Mouse (Mus musculus) v-Abl transformed pro-B cells (cell line): ENCODE data around the gene Mia2.
"Not testable (repeated sequence)": the region's sequence is repeated elsewhere in the genome, so short reads cannot be mapped to it uniquely, and the experiment has no call there.

Source experiments
- in situ Hi-C, 2 experiments: fragments of 400-800 bp; cut with MboI; formaldehyde crosslinking; loops; one replicate each; pipeline ENCODE4 v1.15.1; 2025; ENCODE audit not compliant: unreplicated experiment in 2 of 2

Gene Mia2

GRCm38 (mm10) chr12:59095104-59096025 is at the start of gene Mia2:
Gene Mia2, plus strand, starts transcription at chr12:59095799.
- in situ Hi-C loops = no loop called here

- in situ Hi-C loops = loop anchor here in 1 of 2 experiments (5.0 kb wide), 1 partner anchor 165 kb away; the partner anchor contains the start of gene Fbxo33
Observed at GRCm38 (mm10) chr12:59052470-59052869, 43.1 kb upstream of the Mia2 start.

DNA sequence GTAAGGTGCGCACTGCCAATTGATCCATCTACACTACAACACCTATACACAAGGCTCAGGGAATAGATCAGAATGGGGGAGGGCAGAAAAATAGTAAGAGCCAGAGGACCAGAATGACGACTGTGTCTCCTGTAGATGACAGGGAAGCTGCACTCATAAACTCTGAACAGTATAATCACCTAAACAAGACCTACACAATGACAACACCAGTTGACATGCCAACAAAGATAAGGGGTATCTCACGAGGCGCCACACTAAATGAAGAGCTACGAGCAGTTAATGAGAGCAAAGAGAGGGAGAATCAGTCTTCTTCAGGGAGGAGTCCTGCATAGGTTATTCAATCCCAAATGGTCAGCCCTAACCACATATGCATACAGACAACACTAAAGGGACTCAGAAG is 42.4 kb upstream of the Mia2 start:
- in situ Hi-C loops = loop anchor here in 1 of 2 experiments (5.0 kb wide), 1 partner anchor 164 kb away; the partner anchor contains the start of gene Fbxo33

- in situ Hi-C loops = loop anchor here in 1 of 2 experiments (5.0 kb wide), 1 partner anchor 163 kb away; the partner anchor contains the start of gene Fbxo33
Observed at GRCm38 (mm10) chr12:59053976-59054375, 41.6 kb upstream of the Mia2 start.

GRCm38 (mm10) chr12:59055196-59055850 is 40.3 kb upstream of the Mia2 start:
- in situ Hi-C loops = no loop called here

DNA sequence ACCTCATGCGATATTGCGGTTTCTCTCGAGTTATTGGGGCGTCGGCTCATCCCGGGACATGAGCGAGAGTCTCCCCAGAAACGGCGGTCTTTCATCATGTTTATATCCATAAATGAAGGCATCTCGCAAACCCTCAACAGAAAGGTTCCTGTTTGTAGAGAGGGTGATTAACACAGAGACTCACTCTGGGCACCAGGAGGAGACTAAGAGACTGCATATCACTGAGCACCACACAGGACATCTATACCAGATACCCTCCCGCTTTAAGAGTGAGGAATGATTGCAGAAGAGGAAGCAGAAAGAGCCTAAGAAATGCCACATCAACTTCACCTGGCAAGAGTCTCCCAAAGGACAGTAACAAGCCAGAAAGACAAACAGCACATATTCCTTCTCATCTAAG is 39.4 kb upstream of the Mia2 start:
- in situ Hi-C loops = no loop called here

GRCm38 (mm10) chr12:59058242-59058641 is 37.4 kb upstream of the Mia2 start:
- in situ Hi-C loops = not testable (repeated sequence)

GRCm38 (mm10) chr12:59060322-59060721 is 35.3 kb upstream of the Mia2 start:
- in situ Hi-C loops = loop anchor here in 1 of 2 experiments (5.0 kb wide), 1 partner anchor 48 kb away; the partner anchor contains the start of genes Gemin2 and Sec23a

DNA sequence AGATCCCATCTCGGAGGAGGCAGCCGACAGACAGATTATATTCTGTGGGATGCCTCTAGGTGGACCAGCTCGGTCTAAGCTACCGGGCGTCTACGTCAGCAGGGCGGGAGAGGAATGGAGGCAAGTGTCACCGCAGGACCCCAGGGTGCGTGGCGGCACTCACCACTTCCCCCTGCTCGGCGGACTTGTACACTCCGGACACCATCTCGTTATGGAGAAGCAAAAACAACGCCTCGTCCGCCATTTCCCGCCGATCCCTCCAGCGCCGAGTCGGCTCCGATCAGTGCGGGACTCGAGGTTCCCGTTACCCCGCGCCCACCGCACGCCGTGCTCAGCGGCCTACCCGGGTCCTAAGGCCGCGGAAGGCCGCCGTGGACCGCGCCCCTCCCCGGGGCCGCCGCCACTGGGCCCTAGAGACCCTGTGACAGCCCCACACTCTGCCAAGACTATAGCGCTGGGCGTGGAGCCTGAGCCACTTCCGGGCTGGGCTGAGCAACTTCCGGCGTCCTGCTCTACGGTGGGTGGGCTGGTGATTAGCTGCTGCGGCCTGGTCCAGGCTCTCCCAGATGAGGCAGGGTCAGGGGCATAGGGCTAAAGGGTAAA is 34.5 kb upstream of the Mia2 start, which contains the start of gene Trappc6b:
Trappc6b (minus strand) TSS at position 480 of the 603 bp plus-strand sequence.
- in situ Hi-C loops = loop anchor here in 1 of 2 experiments (5.0 kb wide), 1 partner anchor 49 kb away; the partner anchor contains the start of genes Gemin2 and Sec23a

DNA sequence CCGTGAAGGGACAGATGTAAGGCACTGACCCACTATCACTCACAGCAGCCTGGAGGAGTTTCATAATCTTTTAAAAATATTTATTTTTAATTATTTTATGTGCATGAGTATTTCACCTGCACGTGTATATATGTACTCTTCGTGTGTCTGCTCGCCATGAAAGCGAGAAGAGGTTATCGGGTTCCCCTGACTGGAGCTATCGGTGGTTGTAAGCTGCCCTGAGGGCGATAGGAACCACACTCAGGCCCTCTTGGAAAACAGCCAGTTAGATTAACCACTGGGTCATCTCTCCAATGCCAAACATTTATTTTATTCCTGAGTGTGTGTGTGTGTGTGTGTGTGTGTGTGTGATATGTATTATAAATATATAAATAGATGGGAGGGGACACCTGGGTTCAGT is 30.8 kb upstream of the Mia2 start:
- in situ Hi-C loops = loop anchor here in 1 of 2 experiments (5.0 kb wide), 2 partner anchors 53 to 142 kb away; partner anchors contain the start of genes Gemin2 and Sec23a

- in situ Hi-C loops = loop anchor here in 1 of 2 experiments (5.0 kb wide), 1 partner anchor 142 kb away; no protein-coding TSS in a partner anchor
Observed at GRCm38 (mm10) chr12:59065776-59066175, 29.8 kb upstream of the Mia2 start.

DNA sequence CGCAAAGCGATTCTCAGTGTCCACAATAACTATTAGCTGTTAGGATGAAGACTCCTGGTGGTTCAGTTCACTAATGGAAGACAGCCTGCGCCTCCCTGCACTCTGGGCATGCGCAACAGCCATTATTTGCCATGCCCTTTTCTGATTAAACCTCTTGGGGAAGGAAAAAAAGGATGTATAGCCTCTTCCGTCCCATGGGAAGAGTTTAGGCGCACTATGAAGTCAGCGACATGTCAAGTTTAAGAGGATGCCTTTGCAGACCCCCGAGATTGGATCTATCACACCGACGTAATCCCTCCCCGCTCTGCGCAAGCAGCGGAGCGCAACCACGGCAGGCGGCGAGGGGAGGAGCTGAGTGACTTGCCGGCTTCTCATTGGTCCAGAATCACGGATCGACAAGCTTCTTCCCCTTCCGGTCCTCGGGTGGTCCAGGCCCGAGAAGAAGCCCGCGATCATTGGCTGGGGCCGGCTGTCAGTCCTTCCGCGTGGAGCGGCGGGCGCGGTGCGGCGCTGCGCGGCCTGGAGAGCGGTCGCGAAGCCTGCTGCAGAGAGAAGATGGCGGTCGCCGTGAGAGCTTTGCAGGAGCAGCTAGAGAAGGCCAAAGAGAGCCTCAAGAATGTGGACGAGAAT is 29.0 kb upstream of the Mia2 start, which contains the start of gene Pnn:
Pnn (plus strand) TSS at position 437 of the 630 bp plus-strand sequence.
- in situ Hi-C loops = loop anchor here in 1 of 2 experiments (5.0 kb wide), 1 partner anchor 141 kb away; no protein-coding TSS in a partner anchor

GRCm38 (mm10) chr12:59067095-59067494 is 28.5 kb upstream of the Mia2 start:
- in situ Hi-C loops = loop anchor here in 1 of 2 experiments (5.0 kb wide), 1 partner anchor 140 kb away; no protein-coding TSS in a partner anchor

DNA sequence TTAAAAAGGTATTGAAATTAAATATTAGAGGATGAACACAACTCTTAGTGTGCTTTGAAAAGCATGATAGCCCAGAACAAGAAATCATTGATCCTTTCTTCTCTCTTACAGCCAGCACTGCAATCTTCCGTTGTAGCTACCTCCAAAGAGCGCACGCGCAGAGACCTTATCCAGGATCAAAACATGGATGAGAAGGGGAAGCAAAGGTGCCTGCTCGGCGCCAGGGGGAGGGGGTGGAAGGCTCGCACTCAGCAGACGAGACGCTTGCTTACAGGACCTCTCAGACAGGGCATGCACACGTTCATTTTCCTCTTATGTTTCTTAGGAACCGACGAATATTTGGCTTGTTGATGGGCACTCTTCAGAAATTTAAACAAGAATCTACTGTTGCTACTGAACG is 26.8 kb upstream of the Mia2 start:
- in situ Hi-C loops = loop anchor here in 1 of 2 experiments (5.0 kb wide), 1 partner anchor 139 kb away; no protein-coding TSS in a partner anchor

DNA sequence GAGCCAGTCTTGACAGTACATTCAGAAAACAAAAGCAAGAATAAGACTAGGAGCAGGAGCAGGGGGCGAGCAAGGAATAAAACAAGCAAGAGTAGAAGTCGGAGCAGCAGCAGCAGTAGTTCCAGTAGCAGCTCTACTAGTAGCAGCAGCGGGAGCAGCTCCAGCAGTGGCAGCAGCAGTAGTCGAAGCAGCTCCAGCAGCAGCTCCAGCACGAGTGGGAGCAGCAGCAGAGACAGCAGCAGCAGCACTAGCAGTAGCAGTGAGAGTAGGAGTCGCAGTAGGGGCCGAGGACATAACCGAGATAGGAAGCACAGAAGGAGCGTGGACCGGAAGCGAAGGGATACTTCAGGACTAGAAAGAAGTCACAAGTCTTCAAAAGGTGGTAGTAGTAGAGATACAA is 23.3 kb upstream of the Mia2 start:
- in situ Hi-C loops = no loop called here

DNA sequence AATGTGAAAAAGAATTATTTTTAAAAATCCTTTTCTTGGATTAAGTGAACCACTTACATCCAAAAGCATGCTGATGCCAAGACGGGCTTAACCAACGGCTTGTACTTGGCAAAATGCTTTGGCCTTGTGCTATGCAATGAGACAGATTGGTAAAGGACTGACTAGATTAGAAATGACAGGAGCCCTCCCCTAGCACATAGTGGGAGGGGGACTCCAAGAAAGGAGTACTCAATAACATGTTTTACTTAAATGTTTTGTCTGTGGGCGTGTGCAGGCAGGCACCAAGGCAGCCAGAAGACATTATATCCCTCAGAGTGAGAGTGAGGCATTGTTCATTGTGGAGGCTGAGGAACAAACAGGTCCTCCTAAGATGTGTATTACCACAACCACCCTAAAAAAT is 21.5 kb upstream of the Mia2 start:
- in situ Hi-C loops = no loop called here

DNA sequence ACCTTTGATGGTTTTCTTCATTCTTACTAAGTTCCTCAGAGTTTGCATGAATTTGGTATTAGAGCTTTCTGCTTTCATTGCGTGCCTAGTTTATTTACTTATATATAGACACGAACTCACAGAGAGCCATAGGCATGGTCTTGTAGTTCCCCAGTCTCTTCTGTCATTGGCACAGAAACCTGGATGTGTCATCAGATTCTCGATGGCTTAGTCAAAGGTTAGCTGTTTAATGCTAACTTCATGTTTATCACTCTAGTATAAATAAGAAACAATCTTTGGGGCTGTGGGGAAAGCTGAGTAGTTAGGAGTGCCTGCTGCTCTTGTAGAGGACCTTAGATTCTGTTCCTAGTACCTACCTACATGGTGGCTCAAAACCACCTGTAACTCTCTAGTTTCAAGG is 18.6 kb upstream of the Mia2 start:
- in situ Hi-C loops = loop anchor here in 1 of 2 experiments (5.0 kb wide), 1 partner anchor 50 kb away; no protein-coding TSS in a partner anchor

DNA sequence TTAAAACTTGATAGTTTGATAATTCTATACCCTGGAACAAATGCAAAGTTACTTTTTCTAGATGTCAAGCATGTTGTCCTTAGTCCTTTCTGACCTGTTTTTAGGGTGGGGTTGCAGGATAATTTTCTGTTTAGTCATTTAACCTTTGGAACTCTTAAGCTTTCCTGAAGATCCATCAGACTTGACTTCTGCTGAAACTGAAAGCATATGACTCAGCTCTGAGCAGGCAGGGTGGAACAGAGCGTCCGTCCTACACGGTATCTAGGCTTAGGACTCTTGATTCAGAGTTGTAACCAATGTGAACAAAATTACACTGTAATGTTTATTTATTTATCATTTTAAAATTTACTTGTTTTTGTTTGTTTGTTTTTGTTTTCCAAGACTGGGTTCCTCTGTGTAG is 17.7 kb upstream of the Mia2 start:
- in situ Hi-C loops = loop anchor here in 1 of 2 experiments (5.0 kb wide), 1 partner anchor 49 kb away; no protein-coding TSS in a partner anchor

- in situ Hi-C loops = no loop called here
Observed at GRCm38 (mm10) chr12:59080461-59080860, 15.1 kb upstream of the Mia2 start.
